Mouse (Mus musculus) spleen, adult 2 months (tissue): ENCODE measurements at regions not wholly inside any gene's neighbourhood (a gene's known extent, or its start where the extent isn't known, plus 50 kb on each side); places are given as distances from the start of the nearest gene placed in this dataset.

Experiments
- DNase-seq, 2 experiments: peaks; one replicate each; pipeline versions ENCODE4 v3.0.0 to v3.0.0-alpha.2; 2012 to 2021; ENCODE audit warnings: low spot score in 2 of 2, low read depth in 1 of 2
- H3K27ac ChIP-seq: fragments of 200-500 bp; 2 replicates; pipeline ENCODE4 v1.5.1; 2012; ENCODE audit warnings: low read length, inconsistent platforms; ENCODE audit not compliant: insufficient read depth
- H3K27me3 ChIP-seq: fragments of 200-500 bp; 2 replicates; pipeline ENCODE4 v1.6.1; 2012; ENCODE audit warnings: mild to moderate bottlenecking, moderate library complexity, low read length, inconsistent platforms; ENCODE audit not compliant: control insufficient read depth, insufficient read depth
- H3K36me3 ChIP-seq: fragments of 200-500 bp; 2 replicates; pipeline ENCODE4 v1.6.1; 2012; ENCODE audit warnings: mild to moderate bottlenecking, low read length, inconsistent platforms; ENCODE audit not compliant: control insufficient read depth, insufficient read depth
- H3K4me1 ChIP-seq: fragments of 200-500 bp; 2 replicates; pipeline ENCODE4 v1.6.1; 2011; ENCODE audit warnings: inconsistent platforms; ENCODE audit not compliant: control insufficient read depth, insufficient read depth, insufficient read length
- H3K4me3 ChIP-seq: fragments of 200-500 bp; 2 replicates; pipeline ENCODE4 v1.5.1; 2011; ENCODE audit warnings: mild to moderate bottlenecking, inconsistent platforms; ENCODE audit not compliant: insufficient read depth, insufficient read length; ENCODE audit errors: extremely low read depth
- CTCF ChIP-seq: fragments of 200-500 bp; IDR thresholded peaks from 2 replicates; pipeline ENCODE4 v1.5.1; 2011; ENCODE audit warnings: mild to moderate bottlenecking, inconsistent platforms; ENCODE audit not compliant: insufficient read depth, insufficient read length, insufficient replicate concordance; ENCODE audit errors: extremely low read depth
- POLR2A ChIP-seq: fragments of 200-500 bp; IDR thresholded peaks from 2 replicates; pipeline ENCODE4 v1.6.1; 2011; ENCODE audit warnings: low read depth, low read length, inconsistent platforms
- WGBS: fragments of 180-500 bp; shearing (Covaris S2); methylation state at CpG from one replicate; pipeline ENCODE4 v1.1.7; 2018; 5-methylcytosine and 5-hydroxymethylcytosine counted together

GRCm38 (mm10) chr16:55168433-55168832 is 129.4 kb downstream of the Zpld1 start:
- no peak for DNase-seq
- no peaks in the 10 kb centered on the region for H3K4me1 ChIP-seq
- TF ChIP-seq POLR2A (no peak), CTCF (no peak)
- WGBS: 68% methylated on average over 2 of the region's 2 CpGs
- H3K4me3 ChIP-seq: no peak overlapping the region
- H3K36me3 ChIP-seq: no peaks in the 10 kb centered on the region
- H3K27me3 ChIP-seq: no peaks in the 10 kb centered on the region
- no peak overlapping the region; the same call in 1 of the 2 replicates for H3K27ac ChIP-seq

- WGBS: 76% methylated on average over 8 of the region's 8 CpGs
Measured at GRCm38 (mm10) chr16:55166181-55166848, 131.5 kb downstream of the Zpld1 start.

GRCm38 (mm10) chr16:55162926-55163325 is 134.9 kb downstream of the Zpld1 start:
- Histone ChIP-seq H3K27ac (no peak overlapping the region), H3K4me1 (no peaks in the 10 kb centered on the region), H3K27me3 (no peaks in the 10 kb centered on the region), H3K4me3 (no peak overlapping the region), H3K36me3 (no peaks in the 10 kb centered on the region)
- WGBS: 30% methylated on average over 6 of the region's 6 CpGs
- TF ChIP-seq CTCF (no peak), POLR2A (no peak)
- DNase-seq: no peak

More at GRCm38 (mm10) chr16:55166181-55166848, 131.5 kb downstream of the Zpld1 start:
- no peaks in the 10 kb centered on the region for H3K4me1 ChIP-seq
- no peak overlapping the region for H3K4me3 ChIP-seq
- H3K36me3 ChIP-seq: no peaks in the 10 kb centered on the region
- H3K27ac ChIP-seq: no peak overlapping the region
- no peaks in the 10 kb centered on the region for H3K27me3 ChIP-seq
- no peak for DNase-seq
- no peak for TF ChIP-seq CTCF
- no peak for TF ChIP-seq POLR2A

GRCm38 (mm10) chr16:55151726-55152125 is 146.1 kb downstream of the Zpld1 start:
- H3K36me3 ChIP-seq: no peaks in the 10 kb centered on the region
- no peak overlapping the region for H3K4me3 ChIP-seq
- no peak for DNase-seq
- H3K4me1 ChIP-seq: no peaks in the 10 kb centered on the region
- TF ChIP-seq POLR2A (no peak), CTCF (no peak)
- no peaks in the 10 kb centered on the region for H3K27me3 ChIP-seq
- no peak overlapping the region for H3K27ac ChIP-seq
- 23% methylated on average over 4 of the region's 4 CpGs for WGBS

GRCm38 (mm10) chr16:55142431-55143173 is 155.2 kb downstream of the Zpld1 start:
- no peak overlapping the region for H3K27ac ChIP-seq
- WGBS: 93% methylated on average over 6 of the region's 6 CpGs
- H3K4me1 ChIP-seq: no peaks in the 10 kb centered on the region
- TF ChIP-seq POLR2A: no peak
- TF ChIP-seq CTCF: no peak
- no peaks in the 10 kb centered on the region for H3K27me3 ChIP-seq
- no peak overlapping the region for H3K4me3 ChIP-seq
- no peaks in the 10 kb centered on the region for H3K36me3 ChIP-seq
- DNase-seq: no peak

GRCm38 (mm10) chr16:55134961-55135360 is 162.8 kb downstream of the Zpld1 start:
- no peak overlapping the region for H3K4me3 ChIP-seq
- TF ChIP-seq CTCF (no peak), POLR2A (no peak)
- no peak for DNase-seq
- H3K4me1 ChIP-seq: no peaks in the 10 kb centered on the region
- H3K27me3 ChIP-seq: no peaks in the 10 kb centered on the region
- H3K36me3 ChIP-seq: no peaks in the 10 kb centered on the region
- no peak overlapping the region for H3K27ac ChIP-seq

GRCm38 (mm10) chr16:55097651-55098050 is 200.1 kb downstream of the Zpld1 start:
- 100% methylated on average over 1 of the region's 1 CpGs for WGBS
- H3K4me3 ChIP-seq: no peak overlapping the region
- DNase-seq: no peak
- no peaks in the 10 kb centered on the region for H3K27me3 ChIP-seq
- no peaks in the 10 kb centered on the region for H3K36me3 ChIP-seq
- no peaks in the 10 kb centered on the region for H3K4me1 ChIP-seq
- H3K27ac ChIP-seq: no peak overlapping the region
- TF ChIP-seq CTCF (no peak), POLR2A (no peak)
